Mouse (Mus musculus) ES-E14 (cell line): ENCODE results near the gene Col23a1.

Experiments
- CHD2 ChIP-seq: IDR thresholded peaks from 2 replicates; pipeline ENCODE4 v1.6.1; 2014; ENCODE audit warnings: mild to moderate bottlenecking, low read depth, low read length, inconsistent platforms
- MAFK ChIP-seq: IDR thresholded peaks from 2 replicates; pipeline ENCODE4 v1.6.1; 2014; ENCODE audit warnings: mild to moderate bottlenecking, low read depth, low read length, inconsistent platforms; ENCODE audit not compliant: insufficient read depth

- TF ChIP-seq CHD2 = no peak
- no peak for TF ChIP-seq MAFK
Observed at GRCm38 (mm10) chr11:51629651-51630314, 340.1 kb downstream of the Col23a1 start.
